Mouse (Mus musculus): Measurements from ENCODE around the gene Slc35c2.

The Slc35c2 gene

DNA sequence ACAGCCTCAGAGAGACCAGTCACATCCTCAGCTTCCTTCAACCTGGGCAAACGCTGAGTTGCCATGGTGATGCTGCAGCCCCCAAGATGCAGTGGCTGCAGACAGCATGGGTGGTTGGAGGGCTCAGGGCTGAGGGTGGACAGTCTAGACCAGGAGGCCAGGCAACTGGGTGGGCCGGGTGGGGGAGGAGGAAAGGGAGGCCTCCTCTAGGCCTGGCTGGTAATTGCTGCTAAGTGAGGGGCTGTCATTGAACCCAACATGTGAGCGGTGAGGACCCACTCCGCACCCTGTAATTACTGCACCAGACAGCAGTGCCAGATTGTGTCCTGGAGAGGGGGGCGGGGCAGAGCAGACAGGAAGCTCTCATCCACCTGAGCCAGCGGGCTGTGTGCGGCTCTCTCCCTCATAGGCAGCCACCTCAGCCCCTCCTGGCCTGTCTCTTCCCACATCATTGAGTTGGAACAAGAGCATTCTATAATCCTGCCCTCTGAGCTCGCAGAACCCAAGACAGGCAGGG lies 12.5 kb downstream of the Slc35c2 start:
- DNase-seq (ENCODE audit: low spot score in 2 of 2): no peak

GRCm38 (mm10) chr2:165273589-165273988 lies 14.1 kb downstream of the Slc35c2 start:
- no peak for DNase-seq (ENCODE audit: low spot score in 2 of 2)

DNA sequence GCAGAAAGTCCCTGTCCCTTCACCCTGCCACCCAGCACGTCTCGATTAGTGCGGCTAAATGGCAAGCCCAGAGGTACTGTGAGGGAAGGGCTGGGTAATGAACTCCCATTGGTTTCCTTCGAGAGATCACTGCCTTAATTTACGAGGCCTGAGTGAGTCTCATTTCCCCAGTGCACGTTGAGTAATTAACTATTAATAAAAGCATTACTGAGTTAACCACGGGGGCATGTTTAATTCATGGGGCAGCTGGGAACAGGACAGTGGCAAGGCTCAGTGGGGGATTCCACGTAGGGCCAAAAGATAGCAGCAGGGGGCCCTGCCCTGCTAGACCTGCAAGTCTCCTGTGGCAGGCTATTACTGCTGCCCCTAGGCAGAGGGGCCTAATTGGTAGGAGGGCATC lies 16.3 kb downstream of the Slc35c2 start:
- no peak for DNase-seq (ENCODE audit: low spot score in 2 of 2)

- DNase-seq (ENCODE audit: low spot score in 2 of 2): no peak
Measured at GRCm38 (mm10) chr2:165270858-165271257, 16.8 kb downstream of the Slc35c2 start.

GRCm38 (mm10) chr2:165266739-165267138 lies 20.9 kb downstream of the Slc35c2 start:
- no peak for DNase-seq (ENCODE audit: low spot score in 2 of 2)

DNA sequence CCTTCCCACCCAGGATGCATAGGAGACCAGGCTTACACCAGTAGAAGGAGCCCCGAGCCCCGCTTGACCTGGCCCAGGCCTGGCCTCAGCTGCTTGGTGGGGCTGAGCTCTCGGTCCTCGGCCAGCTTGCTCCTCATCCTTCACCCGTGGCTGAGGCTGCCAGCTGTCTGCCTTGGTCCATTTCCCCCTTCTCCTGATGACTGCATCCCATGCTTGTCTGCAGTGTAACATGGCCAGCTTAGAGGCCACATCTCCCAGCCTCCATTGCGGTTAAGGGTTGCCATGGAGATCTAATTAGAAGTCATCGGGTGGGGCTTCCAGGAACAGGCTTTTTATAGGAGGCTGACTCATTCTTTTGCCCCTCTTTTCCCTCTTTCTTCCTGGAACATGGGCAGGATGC lies 23.8 kb downstream of the Slc35c2 start:
- no peak for DNase-seq (ENCODE audit: low spot score in 2 of 2)

DNA sequence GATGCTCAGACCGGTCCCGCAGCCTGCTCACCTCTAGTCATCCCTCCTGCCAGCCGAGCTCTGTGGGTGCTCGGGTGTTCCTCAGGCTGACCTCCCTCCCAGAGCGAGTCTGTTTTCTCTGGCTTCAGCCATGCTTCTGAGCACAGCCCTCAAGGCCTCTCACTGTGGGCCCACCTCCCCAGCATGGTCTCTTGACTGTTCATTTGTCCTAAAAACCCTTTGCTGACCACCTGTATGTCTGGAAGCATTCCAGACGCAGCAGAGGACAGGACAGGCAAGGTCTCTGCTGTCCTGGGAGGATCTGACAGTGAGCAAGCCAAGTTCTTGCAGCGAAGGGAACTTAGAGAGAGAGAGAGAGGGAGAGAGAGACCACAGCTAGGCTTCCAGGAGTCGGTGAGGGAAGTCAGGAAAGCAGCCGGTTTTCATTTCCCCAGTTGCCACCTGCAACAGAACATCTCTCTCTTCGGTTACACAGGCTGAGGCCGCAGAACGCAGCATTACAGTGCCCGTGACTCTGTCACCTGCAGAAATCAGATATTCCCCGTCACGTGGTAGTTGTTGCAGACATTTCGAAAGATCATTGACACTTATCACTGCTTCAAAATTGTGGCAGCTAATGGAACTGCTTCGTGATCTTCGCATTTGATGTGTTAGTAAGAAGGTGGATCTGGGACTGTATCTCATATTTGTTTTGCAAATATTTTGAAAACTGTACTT lies 25.2 kb downstream of the Slc35c2 start:
- no peak for DNase-seq (ENCODE audit: low spot score in 2 of 2)

- no peak for DNase-seq (ENCODE audit: low spot score in 2 of 2)
Measured at GRCm38 (mm10) chr2:165259859-165260258, 27.8 kb downstream of the Slc35c2 start.

GRCm38 (mm10) chr2:165258321-165258720 lies 29.3 kb downstream of the Slc35c2 start:
- no peak for DNase-seq (ENCODE audit: low spot score in 2 of 2)

- no peak for DNase-seq (ENCODE audit: low spot score in 2 of 2)
Measured at GRCm38 (mm10) chr2:165257151-165257834, 30.4 kb downstream of the Slc35c2 start.

GRCm38 (mm10) chr2:165256213-165256612 lies 31.5 kb downstream of the Slc35c2 start:
- DNase-seq (ENCODE audit: low spot score in 2 of 2): no peak

- no peak for DNase-seq (ENCODE audit: low spot score in 2 of 2)
Measured at GRCm38 (mm10) chr2:165253867-165254266, 33.8 kb downstream of the Slc35c2 start.

DNA sequence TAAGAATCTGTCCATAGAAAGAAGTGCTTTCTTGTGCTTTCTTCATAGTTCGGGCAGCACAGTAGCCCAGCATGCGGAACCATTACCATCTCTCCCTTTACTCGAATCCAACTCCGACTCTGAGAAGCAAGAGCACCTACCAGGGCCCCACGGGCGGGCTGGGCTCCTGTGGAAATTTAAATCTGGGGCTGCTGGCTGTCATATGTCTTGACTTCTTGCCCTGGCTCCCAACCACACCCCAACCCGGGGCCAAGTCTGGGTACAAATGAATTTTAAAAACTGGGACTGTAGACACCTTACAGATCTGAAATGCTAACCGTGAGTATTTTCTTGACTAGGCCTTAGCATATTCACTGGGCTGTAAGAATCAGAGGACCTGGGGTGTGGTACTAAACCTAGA lies 34.4 kb downstream of the Slc35c2 start:
- DNase-seq (ENCODE audit: low spot score in 2 of 2): no peak

DNA sequence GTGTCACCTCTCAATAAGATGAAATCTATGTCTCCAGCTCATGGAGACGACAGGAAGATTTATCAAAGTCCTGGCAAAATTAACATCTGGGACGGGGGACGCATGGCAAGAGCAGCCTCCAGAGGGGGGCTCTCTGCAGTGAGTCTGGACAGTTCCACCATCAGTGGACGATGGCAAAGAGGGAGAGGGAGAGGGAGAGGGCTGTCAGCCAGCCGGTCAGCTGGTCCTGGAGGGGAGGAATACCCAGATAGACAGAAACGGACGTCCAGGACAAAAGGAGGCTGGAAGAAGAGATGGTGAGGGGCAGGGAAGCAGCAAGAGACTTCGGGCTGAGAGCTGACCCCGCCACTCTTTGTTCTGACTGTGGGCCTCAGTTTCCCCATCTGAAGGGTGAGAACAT lies 34.9 kb downstream of the Slc35c2 start:
- DNase-seq (ENCODE audit: low spot score in 2 of 2): no peak

DNA sequence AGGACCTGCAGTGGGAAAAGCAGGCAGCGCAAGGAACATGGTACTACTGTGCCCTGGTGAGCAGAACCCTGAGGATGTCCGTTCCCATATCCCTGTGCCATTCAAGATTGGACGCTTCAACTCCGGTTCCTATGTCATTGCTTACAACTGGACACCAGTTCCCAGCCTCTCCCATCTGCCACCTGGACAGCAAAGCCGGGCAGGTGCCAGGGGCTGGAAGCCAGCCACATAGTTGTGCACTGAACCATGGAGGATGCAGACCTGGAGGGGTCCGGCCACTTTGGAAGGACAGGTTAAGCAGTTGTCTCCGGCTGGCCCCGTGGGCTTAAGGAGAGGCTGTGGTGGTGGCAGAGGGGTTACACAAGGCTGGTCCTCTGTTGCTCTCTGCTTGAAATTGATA lies 35.3 kb downstream of the Slc35c2 start:
- no peak for DNase-seq (ENCODE audit: low spot score in 2 of 2)

DNA sequence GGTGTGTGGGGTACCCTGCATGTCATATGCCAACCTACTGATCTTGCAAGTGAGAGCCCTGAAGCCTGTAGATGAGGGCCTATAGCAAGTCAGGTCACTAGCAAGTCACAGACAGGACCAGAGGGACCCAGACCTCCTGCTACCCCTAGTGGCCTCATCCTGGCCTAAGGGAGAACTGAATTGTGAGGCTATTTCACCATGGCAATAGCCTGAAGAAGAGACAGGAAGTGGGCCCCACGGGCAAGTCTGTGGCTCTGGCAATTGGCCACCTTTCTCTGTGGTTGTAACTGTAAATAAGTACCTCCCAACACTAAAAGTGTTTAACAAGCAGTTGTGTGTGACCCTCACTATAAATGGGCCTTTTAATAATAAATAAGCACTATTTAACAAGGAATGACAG lies 36.8 kb downstream of the Slc35c2 start:
- peak in 1 of 2 experiments; percentile 27 for DNase-seq (ENCODE audit: low spot score in 2 of 2)

DNA sequence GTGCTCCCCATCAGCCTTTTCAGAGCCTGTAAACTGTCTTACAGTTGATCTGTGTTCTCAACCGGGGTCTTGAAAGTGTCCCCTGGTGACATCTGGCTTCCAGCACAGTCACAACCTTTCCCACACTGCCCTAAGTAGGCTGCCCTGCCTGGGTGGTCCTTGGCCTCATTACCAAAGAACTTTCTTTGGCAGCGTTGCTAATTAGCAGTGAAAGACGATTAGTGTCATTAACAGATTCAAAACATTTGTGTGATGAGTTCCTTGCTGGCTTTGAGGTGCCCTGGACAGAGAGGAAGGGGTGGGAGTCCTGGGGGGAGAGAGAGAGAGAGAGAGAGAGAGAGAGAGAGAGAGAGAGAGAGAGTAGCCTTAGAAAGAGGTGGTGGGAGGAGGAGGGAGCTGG lies 38.7 kb downstream of the Slc35c2 start:
- no peak for DNase-seq (ENCODE audit: low spot score in 2 of 2)

GRCm38 (mm10) chr2:165246349-165246748 lies 41.3 kb downstream of the Slc35c2 start:
- no peak for DNase-seq (ENCODE audit: low spot score in 2 of 2)

GRCm38 (mm10) chr2:165243122-165243720 lies 44.4 kb downstream of the Slc35c2 start:
- DNase-seq (ENCODE audit: low spot score in 2 of 2): no peak

DNA sequence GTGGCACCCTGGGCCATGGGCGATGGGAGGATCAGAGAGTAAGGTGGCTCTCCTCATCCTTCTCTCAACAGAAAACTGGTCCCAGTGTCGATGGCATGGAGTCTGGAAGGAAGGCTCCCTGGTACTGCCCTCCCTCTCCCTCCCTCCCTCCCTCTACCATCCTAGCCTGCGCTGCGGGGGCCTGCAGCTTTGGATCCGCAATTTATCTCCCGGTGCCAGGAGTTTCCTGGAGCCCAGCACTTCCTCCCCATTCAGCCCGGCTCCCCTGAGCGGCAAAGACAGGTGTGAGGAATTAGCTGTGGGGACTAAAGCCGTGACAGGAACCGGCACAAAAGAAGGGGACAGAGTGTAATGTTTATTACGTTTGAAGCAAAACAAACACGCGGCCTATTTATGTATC lies 45.1 kb downstream of the Slc35c2 start:
- DNase-seq (ENCODE audit: low spot score in 2 of 2): no peak

- DNase-seq (ENCODE audit: low spot score in 2 of 2): no peak
Measured at GRCm38 (mm10) chr2:165241786-165242185, 45.9 kb downstream of the Slc35c2 start.

GRCm38 (mm10) chr2:165240371-165240770 lies 47.3 kb downstream of the Slc35c2 start:
- no peak for DNase-seq (ENCODE audit: low spot score in 2 of 2)

Data from spleen, postnatal 4 days (tissue).